In genomic region chr5:30343107-30343506, GRCm38 (mm10) we compare ENCODE assay signal across 7 mouse cellular contexts.
DNase-seq lines count a peak whose midpoint lies in the region; ATAC-seq lines count a peak whose summit lies in the region.

No protein-coding gene starts in this region.

- DNase-seq in WW6 (ENCODE audit: low read depth, low spot score) = peak; percentile 46
- peak; percentile 74 for DNase-seq in cerebellum, adult 9-10 months
- peak; percentile 17 to 44 for DNase-seq in frontal cortex, postnatal 25 days (ENCODE audit: low spot score in 2 of 2)
- DNase-seq in left cerebral cortex, postnatal 14 days (ENCODE audit: low spot score in 2 of 2) = peak; percentile 54 to 67
- peak; percentile 32 for DNase-seq in skeletal muscle tissue, adult 2 months (ENCODE audit: low read depth, low spot score)

- H3K27me3 ChIP-seq in intestine, embryonic 16.5 days (replicated peaks; ENCODE audit: control insufficient read depth, insufficient read depth, low read length) = no peaks in the 10 kb centered on the region; the same call in 1 of the 2 replicates

- ATAC-seq in intestine, embryonic 16.5 days = peak; percentile 74
- peak; percentile 87 for ATAC-seq in megakaryocyte-erythroid progenitor cell, adult 5-6 weeks (replicated peaks; ENCODE audit: low FRiP score, low TSS enrichment, poor library complexity, severe bottlenecking)

- H3K36me3 ChIP-seq in intestine, embryonic 16.5 days (ENCODE audit: control insufficient read depth, insufficient read depth, low read length) = no peaks in the 10 kb centered on the region

- peak overlapping the region; percentile 25; the same call in 1 of the 2 replicates for H3K9ac ChIP-seq in intestine, embryonic 16.5 days (ENCODE audit: low read depth, low read length)

- H3K4me2 ChIP-seq in intestine, embryonic 16.5 days (ENCODE audit: low read depth, low read length) = peak overlapping the region; percentile 52

- intact Hi-C loops in left cerebral cortex, postnatal 14 days (cut with DNase I) = no loop called here

- H3K4me3 ChIP-seq in intestine, embryonic 16.5 days (ENCODE audit: low read length) = peak overlapping the region; percentile 15

- H3K4me1 ChIP-seq in intestine, embryonic 16.5 days (ENCODE audit: control insufficient read depth, insufficient read depth, low read length) = peaks cover 5% of the 10 kb centered on the region; the same call in 1 of the 2 replicates

- 5% methylated on average over 9 of the region's 9 CpGs for WGBS in intestine, embryonic 16.5 days

- H3K27ac ChIP-seq in intestine, embryonic 16.5 days (ENCODE audit: low read length) = no peak overlapping the region

- no peaks in the 10 kb centered on the region for H3K9me3 ChIP-seq in intestine, embryonic 16.5 days (ENCODE audit: control insufficient read depth, low read length)
